Mouse (Mus musculus) lung, embryonic 14.5 days (tissue): ENCODE measurements around the gene Sugt1. TPM values are rescaled to one million over a fixed set of nuclear protein-coding genes. Genes with fewer than 3 reads are reported as not detected.

Experiments
- ATAC-seq: fragments of 200-750 bp; cut with Nextera tagmentation; 2 replicates; pipeline ENCODE4 v1.8.0; 2017; ENCODE audit warnings: mild to moderate bottlenecking, moderate TSS enrichment, moderate library complexity; ENCODE audit not compliant: insufficient read depth
- DNase-seq: peaks from one replicate; pipeline ENCODE4 v3.0.0-alpha.2; 2015
- H3K27ac ChIP-seq: fragments of 300-500 bp; sonication (generic); 2 replicates; pipeline ENCODE4 v1.5.1; 2014; ENCODE audit warnings: low read depth, mild to moderate bottlenecking, moderate library complexity
- H3K27me3 ChIP-seq: fragments of 300-500 bp; sonication (generic); 2 replicates; pipeline ENCODE4 v1.6.1; 2014; ENCODE audit warnings: low read length, control low read depth; ENCODE audit not compliant: insufficient read depth
- H3K36me3 ChIP-seq: fragments of 300-500 bp; sonication (generic); 2 replicates; pipeline ENCODE4 v1.6.1; 2014; ENCODE audit warnings: control low read depth; ENCODE audit not compliant: insufficient read depth
- H3K4me1 ChIP-seq: fragments of 300-500 bp; sonication (generic); 2 replicates; pipeline ENCODE4 v1.6.1; 2014; ENCODE audit warnings: antibody characterized with exemption, control low read depth; ENCODE audit not compliant: insufficient read depth
- H3K4me2 ChIP-seq: fragments of 300-500 bp; sonication (generic); 2 replicates; pipeline ENCODE4 v1.6.1; 2014; ENCODE audit warnings: mild to moderate bottlenecking
- H3K4me3 ChIP-seq: fragments of 300-500 bp; sonication (generic); 2 replicates; pipeline ENCODE4 v1.5.1; 2014; ENCODE audit warnings: low read depth, low read length
- H3K9ac ChIP-seq: fragments of 300-500 bp; sonication (generic); 2 replicates; pipeline ENCODE4 v1.6.1; 2014
- H3K9me3 ChIP-seq: fragments of 300-500 bp; sonication (generic); 2 replicates; pipeline ENCODE4 v1.6.1; 2016; ENCODE audit warnings: low read depth, low read length, control low read depth
- CTCF ChIP-seq: IDR thresholded peaks from 2 replicates; pipeline ENCODE4 v1.5.1; 2016; ENCODE audit warnings: antibody characterized with exemption, low read depth
- WGBS: fragments of 180-500 bp; shearing (Covaris S2); extraction: QIAGEN DNeasy Blood & Tissue Kit; methylation state at CpG from one replicate; pipeline ENCODE4 v1.1.7; 2014; 5-methylcytosine and 5-hydroxymethylcytosine counted together
- microRNA-seq: library from miRNA; unstranded; fragments of <30 nt; microRNA quantifications from one replicate; pipeline ENCODE4, GENCODE M21; 2016; ENCODE audit warnings: borderline number of aligned reads
- polyA plus RNA-seq: library from polyadenylated mRNA; unstranded; fragments of >200 nt; fragmentation: Nextera tagmentation; extraction: Ambion mirVana; gene quantifications from 2 replicates; pipeline ENCODE4 v1.2.1, GENCODE M21; 2014

The Sugt1 gene
- polyA plus RNA-seq, 1 experiment from 2014 or later = 128 TPM

DNA sequence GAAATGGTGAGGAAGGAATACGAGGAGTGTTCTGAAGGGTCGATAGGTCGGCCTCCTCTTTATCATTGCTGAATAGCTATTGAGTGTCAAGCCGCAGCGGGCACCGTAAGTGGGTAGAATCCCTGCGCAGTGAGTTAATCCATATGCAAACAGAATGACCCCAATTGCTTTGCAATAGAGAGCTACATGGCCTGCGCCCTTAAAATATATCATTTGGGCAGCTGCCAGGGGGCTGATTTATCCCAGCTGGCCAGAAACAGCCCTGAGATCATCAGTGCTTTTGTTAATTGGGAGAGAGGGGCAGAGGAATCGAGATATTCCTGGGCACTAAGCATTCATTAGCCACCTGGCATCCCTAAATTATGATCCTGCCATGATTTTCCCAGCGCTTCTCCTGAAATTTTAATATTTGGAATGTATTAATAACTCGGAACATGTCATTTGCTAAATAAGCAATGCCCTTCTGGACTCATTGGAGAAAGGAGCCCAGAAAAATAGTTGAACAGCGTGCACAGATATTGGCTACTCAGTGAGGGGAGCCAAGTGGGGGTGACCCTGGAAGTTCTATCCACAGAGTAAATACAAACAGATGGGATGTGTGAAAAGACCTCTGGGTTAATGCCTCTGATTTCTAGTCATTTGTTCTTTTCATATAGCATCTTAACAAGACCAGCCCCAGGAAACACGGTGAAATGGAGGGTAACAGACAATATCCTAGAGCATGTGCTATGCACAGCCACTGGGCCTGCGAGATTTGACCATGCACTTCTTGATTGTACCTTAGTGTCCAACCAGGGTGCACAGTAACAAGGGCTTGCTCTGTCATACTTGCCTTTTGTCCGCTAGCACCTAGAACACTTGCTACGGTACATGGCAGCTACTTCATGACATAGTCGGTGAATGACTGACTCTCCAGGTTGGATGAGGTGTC lies 85.9 kb downstream of the Sugt1 start:
- H3K9me3 ChIP-seq = no peaks in the 10 kb centered on the region
- TF ChIP-seq CTCF = no peak
- DNase-seq (peak; percentile 62), ATAC-seq (peak; percentile 48; the same call in 1 of the 2 replicates)
- no peak overlapping the region for H3K27ac ChIP-seq
- H3K36me3 ChIP-seq = no peaks in the 10 kb centered on the region
- WGBS = 57% methylated on average over 17 of the region's 17 CpGs
- no peaks in the 10 kb centered on the region for H3K27me3 ChIP-seq
- H3K9ac ChIP-seq = no peak overlapping the region
- H3K4me2 ChIP-seq = no peak overlapping the region
- no peaks in the 10 kb centered on the region for H3K4me1 ChIP-seq
- no peak overlapping the region for H3K4me3 ChIP-seq

DNA sequence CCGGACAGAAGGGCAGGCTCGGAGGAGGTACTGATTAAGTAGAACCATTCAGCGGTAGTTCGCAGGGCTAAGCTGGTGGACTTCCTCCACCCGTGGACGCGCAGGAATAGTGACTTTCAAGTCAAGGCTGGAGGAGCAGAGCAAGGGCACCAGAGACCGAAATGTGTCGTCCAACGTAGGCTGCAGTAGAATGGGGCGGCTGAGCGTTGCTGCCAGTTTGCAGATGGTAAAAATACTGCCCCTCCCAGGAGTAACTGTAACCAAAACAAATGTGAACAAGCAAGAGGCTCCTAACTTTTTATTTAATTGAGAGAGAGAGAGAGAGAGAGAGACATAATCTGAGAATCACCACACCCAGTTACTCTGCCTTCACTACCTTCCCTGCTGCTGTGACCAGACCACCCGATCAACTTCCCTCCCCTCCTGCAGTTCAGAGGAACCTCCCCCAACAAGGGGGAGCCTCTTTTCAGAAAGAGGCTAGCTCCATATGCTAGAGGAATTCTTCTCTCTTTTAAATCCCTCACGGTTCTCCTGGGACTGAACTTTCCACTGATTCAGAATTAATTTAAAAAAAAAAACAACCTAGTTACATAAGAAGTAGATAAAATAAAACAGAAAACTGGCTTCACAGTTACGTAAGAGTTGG lies 89.7 kb downstream of the Sugt1 start:
- no peak overlapping the region for H3K9ac ChIP-seq
- no peaks in the 10 kb centered on the region for H3K4me1 ChIP-seq
- DNase-seq (no peak), ATAC-seq (no peak)
- H3K4me2 ChIP-seq = peak overlapping the region; percentile 34
- no peaks in the 10 kb centered on the region for H3K36me3 ChIP-seq
- TF ChIP-seq CTCF = no peak
- H3K9me3 ChIP-seq = no peaks in the 10 kb centered on the region
- H3K27me3 ChIP-seq = no peaks in the 10 kb centered on the region
- 49% methylated on average over 15 of the region's 15 CpGs for WGBS
- no peak overlapping the region; the same call in 1 of the 2 replicates for H3K27ac ChIP-seq
- no peak overlapping the region for H3K4me3 ChIP-seq

DNA sequence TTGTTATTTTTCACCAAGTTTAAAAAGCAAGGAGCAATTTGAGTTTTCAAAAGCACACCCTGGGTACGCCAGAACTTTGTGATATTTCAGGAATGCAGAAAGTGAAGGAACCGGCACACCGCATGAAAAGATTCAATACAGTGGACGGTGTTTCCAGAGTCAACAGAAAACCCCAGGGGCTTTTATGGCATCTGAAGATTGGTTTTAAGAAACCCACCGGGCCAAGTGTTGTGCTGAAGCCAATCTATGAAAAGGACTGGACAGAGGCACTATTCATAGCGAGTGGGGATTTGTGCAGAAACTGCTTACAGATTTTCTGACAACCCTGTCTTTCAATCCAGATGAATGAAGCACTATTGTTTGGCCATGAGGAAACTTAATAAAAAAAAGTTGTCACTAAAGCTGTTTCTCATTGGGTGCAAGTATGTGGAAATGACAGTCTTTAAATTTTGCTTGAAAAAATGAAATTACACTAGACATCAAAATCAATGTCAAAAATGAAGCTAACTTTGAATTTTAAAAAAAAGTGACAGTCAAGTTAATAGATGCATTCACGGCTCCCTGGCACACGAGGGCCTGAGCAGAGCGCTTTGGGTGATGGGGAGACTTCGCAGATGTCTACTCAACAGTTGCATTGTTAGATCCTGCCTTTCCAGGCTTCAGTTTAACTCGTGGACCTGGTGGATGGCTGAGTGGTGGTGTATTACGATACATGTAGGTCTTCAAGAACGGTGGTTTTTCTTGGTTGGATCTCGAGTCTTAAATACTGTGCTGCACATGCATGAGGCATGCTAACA lies 90.6 kb downstream of the Sugt1 start:
- Histone ChIP-seq H3K4me2 (peak overlapping the region; percentile 15; the same call in 1 of the 2 replicates), H3K4me3 (no peak overlapping the region), H3K9me3 (no peaks in the 10 kb centered on the region), H3K9ac (no peak overlapping the region), H3K4me1 (no peaks in the 10 kb centered on the region), H3K27ac (no peak overlapping the region; the same call in 1 of the 2 replicates), H3K36me3 (no peaks in the 10 kb centered on the region), H3K27me3 (no peaks in the 10 kb centered on the region)
- DNase-seq = peak; percentile 22
- TF ChIP-seq CTCF = no peak
- ATAC-seq = no peak
- WGBS = 54% methylated on average over 14 of the region's 14 CpGs

DNA sequence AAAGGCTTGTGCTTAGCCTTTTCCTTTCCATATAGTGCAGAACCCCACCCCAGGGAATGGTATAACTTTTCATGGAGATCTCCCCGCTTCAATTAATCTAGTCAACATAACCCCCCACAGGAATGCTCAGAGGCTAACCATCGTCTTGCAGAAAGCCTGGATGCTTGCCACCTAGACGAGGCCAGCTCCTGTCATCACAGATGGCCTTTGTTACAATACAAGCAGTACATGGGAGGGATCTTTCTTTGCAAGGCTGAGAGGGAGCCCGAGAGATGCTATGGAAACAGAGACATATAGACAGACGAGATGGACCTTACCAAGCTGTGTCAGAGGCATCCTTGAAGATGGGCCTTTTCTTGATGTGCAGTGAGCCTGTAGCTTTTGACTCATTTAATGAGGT lies 93.2 kb downstream of the Sugt1 start:
- Histone ChIP-seq H3K4me3 (no peak overlapping the region), H3K9ac (no peak overlapping the region), H3K27me3 (no peaks in the 10 kb centered on the region), H3K27ac (no peak overlapping the region), H3K4me1 (no peaks in the 10 kb centered on the region), H3K9me3 (no peaks in the 10 kb centered on the region), H3K36me3 (no peaks in the 10 kb centered on the region), H3K4me2 (no peak overlapping the region)
- no peak for TF ChIP-seq CTCF
- peak; percentile 51 for DNase-seq
- ATAC-seq = peak; percentile 38; the same call in 1 of the 2 replicates
- 44% methylated on average over 5 of the region's 5 CpGs for WGBS

Small RNAs within 50 kb of the gene (microRNA-seq; reads per million reads assigned to microRNA genes)
- not detected for gene Gm27857

Other genes starting within 250 kb of the Sugt1 start
- gene Naa16, start 196.9 kb upstream of the Sugt1 start, polyA plus RNA-seq = 44.1 and 47.5 TPM in 2 replicates
- 10.1 and 10.8 TPM in 2 replicates for gene Mtrf1, start 189.9 kb upstream of the Sugt1 start, polyA plus RNA-seq
- 17.5 and 18.0 TPM in 2 replicates for gene Kbtbd7, start 161.2 kb upstream of the Sugt1 start, polyA plus RNA-seq
- 4.5 and 5.6 TPM in 2 replicates for gene Kbtbd6, start 135.9 kb upstream of the Sugt1 start, polyA plus RNA-seq
- 19.2 and 20.2 TPM in 2 replicates for gene Elf1, start 106.5 kb upstream of the Sugt1 start, polyA plus RNA-seq
- gene Wbp4, start 106.2 kb upstream of the Sugt1 start, polyA plus RNA-seq = 44.3 and 46.1 TPM in 2 replicates
- gene Cnmd, start 74.5 kb downstream of the Sugt1 start, polyA plus RNA-seq = 13.4 and 13.7 TPM in 2 replicates
- gene Pcdh8, start 183.6 kb downstream of the Sugt1 start, polyA plus RNA-seq = 0.08 and 0.14 TPM in 2 replicates